Mouse (Mus musculus): Measurements from ENCODE around the gene Msi2. TPM values are rescaled to one million over a fixed set of nuclear protein-coding genes. Genes with fewer than 3 reads are reported as not detected.
A peak's percentile ranks its signal among the peaks of the same experiment; 100 is the strongest.

Msi2 gene
- total RNA-seq, 2 experiments from 2014 or later: 178 to 179 TPM

DNA sequence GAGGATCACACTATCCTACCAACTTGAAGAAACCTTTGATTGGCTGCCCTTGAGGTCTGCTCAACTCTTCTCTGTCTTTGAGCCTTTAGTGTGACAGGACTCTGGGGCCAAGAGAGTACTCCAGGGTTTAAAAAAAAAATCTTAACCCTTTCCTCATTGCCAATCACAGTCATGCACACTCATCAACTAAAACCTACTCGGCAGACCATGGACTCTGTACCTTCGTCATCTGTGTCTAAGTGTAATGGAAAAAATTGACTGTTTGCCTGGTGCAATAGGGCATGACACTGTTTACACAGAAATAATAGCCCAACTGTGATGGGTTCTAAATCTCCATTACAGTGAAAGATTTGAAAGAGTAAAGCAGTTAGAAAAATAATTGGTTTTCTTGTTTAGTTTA is 186.3 kb downstream of the Msi2 start:
- DNase-seq: no peak
- intact Hi-C loops (cut with DNase I): no loop called here

DNA sequence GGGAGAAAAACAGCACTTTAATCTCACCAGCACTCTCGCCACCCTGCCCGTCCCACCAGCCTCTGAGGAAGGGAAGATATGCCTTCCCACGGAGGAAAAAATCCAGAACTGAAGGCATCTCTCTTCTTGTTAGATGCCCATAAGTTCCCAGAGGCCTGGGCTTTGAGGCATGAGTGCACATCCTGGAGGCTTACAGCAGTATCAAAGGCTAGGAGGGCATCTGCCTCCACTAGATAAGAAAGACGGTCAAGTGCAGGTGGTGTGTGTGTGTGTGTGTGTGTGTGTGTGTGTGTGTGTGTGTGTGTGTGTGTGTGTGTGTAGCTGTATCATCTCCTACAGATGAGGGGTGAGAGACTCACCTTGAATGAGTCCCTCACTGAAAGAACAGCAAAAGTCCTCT is 188.3 kb downstream of the Msi2 start:
- intact Hi-C loops (cut with DNase I): no loop called here
- DNase-seq: no peak

DNA sequence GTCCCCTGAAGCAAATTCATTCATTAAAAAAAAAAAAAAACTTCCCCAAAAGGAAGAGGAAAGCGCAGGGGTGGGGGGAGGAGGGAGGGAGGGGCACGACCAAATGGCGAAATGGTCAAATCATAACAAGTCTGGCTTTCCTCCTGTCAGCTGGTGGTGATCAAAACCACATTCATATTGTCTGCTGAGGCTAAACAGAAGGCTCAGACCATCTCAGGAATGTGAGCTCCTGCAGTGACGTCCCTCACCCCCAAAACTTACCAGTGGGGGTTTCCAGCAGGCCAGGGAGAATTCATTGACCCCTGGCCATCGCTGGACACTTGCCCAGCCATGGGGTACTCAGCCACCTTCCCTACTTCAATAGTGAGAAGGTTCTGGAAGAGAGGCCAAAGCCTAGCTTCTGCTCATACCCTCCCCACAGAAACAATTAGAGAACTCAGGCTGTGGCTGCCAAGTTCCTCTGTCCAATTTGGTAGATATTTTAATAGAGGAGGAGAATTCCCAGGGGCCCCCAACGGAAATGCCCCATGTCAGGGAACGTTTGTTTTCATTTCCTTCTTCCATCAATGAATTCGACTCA is 189.7 kb downstream of the Msi2 start:
- intact Hi-C loops (cut with DNase I): no loop called here
- no peak for DNase-seq

DNA sequence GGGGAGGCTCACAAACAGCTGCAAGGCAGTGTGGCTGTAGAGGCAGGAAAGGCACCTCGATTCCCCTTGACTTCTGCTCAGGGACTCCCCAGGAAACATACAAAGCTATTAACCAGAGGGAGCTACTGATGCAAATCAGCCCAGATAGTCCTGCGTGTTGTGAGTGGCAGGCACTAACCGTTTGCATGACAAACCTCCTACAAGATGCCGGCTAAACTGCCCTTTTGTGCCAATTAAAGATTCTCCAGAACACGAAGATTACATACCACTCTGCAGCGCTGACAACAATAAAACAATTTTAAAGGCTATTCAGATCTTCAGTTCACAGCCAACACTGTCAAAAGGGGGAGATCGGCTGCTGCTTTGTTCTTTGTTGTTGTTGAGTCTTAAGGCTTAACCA is 191.6 kb downstream of the Msi2 start:
- intact Hi-C loops (cut with DNase I): no loop called here

GRCm38 (mm10) chr11:88524790-88525575 is 193.3 kb downstream of the Msi2 start:
- peak in 1 of 2 experiments; percentile 51 for DNase-seq
- intact Hi-C loops (cut with DNase I): no loop called here

More for the DNA sequence above, 191.6 kb downstream of the Msi2 start:
- no peak for DNase-seq

DNA sequence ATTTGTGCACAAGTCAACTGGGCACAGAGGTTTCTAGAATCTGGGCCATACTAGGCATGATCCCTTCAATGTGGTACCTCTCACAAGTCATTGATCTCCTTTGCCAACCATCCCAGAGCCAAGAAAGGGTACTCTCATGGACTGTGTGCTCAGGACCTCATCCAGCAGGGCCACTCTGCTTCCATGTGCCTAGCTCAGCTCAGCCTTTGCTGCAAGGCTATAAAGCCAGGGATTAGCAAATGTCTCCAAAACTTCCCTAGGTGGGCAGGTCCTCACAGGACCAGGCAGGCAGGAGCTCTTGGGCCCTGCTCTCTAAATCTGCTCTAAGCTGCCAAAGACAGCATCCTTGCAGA is 193.9 kb downstream of the Msi2 start:
- DNase-seq: no peak
- intact Hi-C loops (cut with DNase I): no loop called here

DNA sequence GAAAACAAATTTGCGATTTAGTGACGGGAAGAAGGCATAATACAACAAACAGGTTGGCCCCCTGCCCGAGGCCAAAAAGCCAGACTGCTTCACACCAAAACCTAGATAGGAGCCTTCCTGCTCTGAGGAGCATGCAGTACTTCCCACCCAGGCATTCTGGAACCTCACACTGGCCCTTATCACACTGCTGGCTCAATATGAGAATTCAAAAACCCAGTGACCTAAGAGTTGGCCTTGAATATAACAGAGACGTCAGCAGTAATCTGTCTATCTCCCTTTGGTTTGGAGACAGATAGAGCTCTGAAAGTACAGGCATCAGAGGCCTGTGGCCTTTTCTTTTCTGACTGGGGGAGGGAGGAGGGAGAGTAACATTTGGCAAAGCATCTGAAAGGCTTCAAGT is 194.4 kb downstream of the Msi2 start:
- no peak for DNase-seq

DNA sequence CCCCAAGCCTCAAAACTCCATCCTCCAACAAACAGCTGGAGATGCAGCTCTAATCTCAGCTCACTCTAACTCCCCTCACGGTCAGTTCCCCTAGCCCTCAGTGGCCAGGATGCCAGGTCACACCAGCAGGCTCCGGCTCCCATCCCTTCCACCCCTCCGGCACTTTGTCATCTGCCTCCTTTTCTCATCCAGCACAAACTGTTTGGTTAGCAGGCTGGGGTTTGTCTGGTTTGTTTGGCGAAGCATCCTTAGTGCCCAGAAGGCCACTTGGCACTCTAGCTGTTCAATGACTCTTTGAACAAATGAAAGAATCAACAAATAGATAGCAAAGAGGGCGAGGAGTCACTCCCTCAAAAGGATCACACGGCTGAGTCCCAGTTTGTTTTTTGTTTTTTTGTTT is 194.8 kb downstream of the Msi2 start:
- DNase-seq: no peak
- intact Hi-C loops (cut with DNase I): no loop called here

More for the DNA sequence above, 194.4 kb downstream of the Msi2 start:
- intact Hi-C loops (cut with DNase I): no loop called here

DNA sequence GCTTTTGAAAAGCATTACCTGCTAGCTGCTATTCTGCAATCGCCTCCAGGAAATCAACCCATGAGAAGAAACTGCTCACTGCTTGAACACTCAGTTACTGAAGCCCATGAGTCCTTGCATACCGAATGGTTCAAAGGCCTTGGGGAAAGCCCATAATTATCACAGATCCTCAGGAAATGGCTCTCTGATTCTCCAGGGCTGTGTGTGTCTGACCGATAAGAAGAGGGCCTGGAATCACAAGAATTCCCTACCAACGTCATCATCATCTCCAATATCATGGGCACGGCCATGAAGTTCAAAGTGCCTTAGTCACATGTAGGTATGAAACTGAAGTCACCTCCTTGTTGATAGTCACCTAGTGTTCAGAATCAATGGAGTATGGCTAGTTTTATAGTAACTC is 196.2 kb downstream of the Msi2 start:
- intact Hi-C loops (cut with DNase I): no loop called here
- DNase-seq: no peak

DNA sequence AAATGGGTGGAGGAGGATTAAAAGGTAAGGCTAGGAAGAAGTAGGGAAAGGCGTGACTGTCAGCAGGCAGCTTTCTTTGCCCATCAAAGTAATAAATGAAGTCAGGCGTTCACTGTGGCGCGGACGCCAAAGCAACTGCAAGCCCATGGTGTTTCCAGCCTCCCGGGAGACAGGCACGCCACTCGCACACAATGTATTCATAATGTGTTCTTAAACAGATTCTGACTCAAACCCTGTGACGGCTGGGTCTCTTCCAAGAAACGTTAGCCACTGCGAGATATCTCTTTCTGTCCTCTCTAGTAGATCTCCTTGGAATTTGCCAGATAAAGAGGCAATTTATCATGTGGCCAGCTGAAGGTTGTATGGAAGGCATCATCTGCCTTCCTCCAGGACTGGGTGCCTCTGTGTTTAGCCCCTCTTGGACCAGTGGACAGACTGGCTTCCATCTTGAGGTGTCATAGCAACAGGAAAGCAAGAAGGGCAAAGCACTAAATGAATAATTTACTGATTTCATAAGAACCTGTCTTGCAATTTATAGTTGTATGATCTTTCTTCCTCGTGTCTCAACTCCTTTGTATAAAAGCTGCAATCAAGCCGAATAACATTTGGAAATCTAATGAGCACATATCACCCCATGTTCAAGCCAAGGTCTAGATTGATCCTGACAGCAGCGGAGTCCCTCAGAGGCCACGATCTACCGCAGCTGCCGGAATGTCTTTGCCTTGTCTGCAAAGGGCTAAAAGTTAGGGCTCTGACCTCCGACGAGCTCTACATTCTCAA is 197.2 kb downstream of the Msi2 start:
- intact Hi-C loops (cut with DNase I): no loop called here
- DNase-seq: no peak

DNA sequence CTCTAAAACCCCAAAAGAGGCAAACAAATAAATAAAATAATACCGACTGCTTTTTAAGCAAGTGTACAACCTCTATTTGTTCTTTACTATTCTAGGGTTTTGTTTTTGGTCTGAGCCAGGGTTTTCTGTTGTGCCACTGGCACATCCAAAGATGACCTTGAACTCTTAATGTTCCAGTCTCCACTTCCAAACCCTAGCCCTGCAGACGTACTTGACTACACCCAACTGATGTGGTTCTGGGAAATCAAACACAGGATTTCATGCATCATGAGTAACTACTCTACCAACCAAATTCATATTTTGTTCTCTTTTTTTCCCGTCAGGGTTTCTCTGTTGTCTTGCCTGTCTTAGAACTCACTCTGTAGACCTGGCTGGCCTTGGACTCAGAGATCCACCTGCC is 200.0 kb downstream of the Msi2 start:
- DNase-seq: no peak
- intact Hi-C loops (cut with DNase I): no loop called here

DNA sequence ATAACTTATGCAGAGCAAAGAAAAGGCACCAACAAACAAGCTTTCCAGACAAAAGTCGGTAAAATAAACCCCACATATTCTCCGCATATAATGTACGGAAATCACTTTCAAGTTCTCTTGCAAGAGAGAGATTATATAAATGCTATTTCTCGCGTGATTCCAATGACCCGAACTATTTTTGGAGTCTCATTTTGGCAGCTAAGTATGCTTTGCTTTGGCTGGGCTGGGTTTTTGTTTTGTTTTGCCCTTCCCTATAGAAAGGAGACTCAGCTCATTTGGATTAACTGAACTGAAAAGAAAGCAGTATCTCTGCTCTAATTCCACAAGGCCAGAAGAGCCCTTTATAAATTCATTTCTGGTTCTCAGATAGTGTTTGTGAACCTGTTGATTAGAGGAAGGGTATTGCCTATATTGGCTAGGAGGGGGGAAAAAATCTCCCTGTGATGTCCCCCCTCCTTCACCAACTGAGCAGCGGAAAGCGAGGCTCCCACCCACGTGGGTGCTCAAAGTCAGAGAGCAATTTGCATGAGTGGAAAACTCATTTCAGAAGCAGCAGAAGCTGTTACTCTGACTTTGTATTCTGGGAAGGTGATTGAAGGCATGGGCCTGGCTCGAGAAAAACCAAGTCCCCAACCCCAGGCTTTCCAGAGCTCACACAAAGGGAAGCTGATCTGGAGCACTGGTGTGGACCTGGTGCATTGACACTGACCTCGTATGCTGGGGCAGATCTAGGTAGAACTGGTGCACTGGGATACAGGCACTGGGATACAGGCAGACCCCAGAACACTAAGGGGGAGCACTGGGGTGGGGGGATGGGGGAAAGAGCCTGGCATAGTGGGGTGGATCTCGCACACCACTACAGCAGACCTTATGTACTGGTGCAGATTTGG is 201.5 kb downstream of the Msi2 start:
- intact Hi-C loops (cut with DNase I): no loop called here
- DNase-seq: no peak

DNA sequence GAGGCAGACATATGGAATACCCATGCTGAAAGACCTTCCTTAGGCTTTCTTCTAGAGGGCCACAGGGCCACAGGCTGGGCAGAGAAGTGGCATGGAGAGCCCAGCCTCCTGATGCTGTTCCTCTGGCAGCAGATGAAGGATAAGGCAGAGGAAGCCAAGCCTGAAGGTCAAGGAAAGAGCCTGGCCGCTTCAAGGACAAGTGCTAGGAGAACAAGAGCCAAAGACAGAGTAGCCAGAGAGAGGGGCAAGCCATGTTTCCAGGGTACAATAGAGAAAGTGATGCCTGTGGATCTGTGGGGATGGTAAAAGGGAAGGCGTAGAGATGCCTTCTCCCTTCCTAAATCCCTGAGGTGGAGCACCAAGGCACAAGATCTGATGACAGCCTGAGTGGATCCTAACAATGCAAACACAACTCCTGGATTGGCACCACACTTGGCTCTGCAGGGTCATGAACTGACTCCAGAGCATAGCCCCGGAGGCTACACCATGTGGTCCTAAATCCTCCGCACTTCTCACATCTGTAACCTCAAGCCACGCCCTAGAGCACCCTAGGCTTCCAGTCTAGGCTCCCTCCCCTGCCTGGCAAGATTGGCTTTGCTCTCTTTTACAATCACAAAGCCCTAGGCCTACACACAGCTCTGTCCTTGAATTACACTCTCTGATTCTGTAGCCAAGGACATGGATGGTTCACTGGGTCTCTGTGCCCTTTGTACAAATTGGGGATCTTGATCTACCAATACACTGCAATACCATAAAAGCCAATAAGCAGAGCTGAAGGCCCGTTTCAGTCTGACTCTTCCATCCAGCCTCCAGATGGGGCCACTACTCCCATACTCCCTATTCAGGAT is 202.4 kb downstream of the Msi2 start:
- DNase-seq: no peak
- intact Hi-C loops (cut with DNase I): no loop called here

GRCm38 (mm10) chr11:88515267-88515666 is 203.0 kb downstream of the Msi2 start:
- no peak for DNase-seq
- intact Hi-C loops (cut with DNase I): no loop called here

DNA sequence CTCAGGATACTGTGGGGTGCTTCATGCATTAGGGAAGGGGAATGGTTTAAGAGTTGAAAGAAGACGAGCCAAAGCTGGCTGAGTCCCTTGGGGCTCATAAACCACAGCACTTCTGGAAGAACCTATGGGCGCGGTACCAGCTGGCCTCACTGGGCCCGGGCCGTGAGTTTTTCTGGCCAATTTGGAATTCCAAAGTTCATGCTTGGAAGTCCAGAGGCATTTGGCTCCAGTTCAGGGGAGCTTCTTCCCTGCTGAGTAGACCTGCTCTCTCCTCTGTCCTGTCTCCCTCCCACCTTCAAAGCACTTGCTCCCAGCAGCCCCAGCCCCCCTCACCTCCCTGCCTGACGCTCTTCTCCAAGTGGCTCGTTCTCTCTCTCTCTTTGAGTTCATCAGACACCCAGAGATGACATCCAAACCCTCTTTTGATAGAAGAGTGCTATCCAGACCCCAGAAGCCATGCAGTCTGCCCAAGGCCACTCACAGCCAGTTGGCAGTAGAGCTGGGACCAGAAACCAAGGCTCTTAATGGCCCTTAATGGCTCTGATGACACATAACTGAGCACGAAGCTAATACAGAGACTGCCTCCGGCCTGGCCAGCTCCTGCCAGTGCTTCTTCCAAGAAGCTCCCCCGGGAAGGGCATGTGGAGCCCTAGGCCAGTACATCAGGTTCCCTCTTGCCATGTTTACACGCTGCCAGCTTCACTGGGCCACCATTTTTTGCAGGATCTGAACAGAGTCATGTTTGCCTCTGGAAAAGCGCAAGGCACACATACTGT is 204.0 kb downstream of the Msi2 start:
- intact Hi-C loops (cut with DNase I): loop anchor here (5.0 kb wide), 2 partner anchors 38 to 308 kb away; no protein-coding TSS in a partner anchor
- DNase-seq: peak; percentile 39 to 41

DNA sequence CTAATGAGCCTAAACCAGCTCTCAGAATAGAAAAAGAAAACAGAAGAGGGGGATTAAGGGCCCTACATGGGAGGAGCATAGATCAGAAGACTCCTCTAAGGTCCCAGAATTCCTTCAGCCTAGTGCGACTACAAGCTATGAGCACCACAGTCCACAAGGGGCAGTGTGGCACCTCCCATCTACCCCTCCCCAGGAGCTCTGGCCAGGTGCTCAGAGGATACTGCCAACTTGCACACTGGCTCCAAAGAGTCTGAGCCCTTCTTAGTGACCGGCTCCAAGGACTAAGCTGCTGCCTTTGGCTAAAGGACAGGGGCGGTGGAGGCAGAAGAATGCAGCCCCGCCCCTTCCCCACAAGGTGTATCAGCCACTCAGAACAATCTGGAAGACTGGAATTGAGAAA is 205.7 kb downstream of the Msi2 start:
- intact Hi-C loops (cut with DNase I): loop anchor here (5.0 kb wide), 2 partner anchors 40 to 310 kb away; no protein-coding TSS in a partner anchor
- DNase-seq: peak; percentile 63 to 75

GRCm38 (mm10) chr11:88510282-88510850 is 207.9 kb downstream of the Msi2 start:
- peak in 1 of 2 experiments; percentile 29 for DNase-seq
- intact Hi-C loops (cut with DNase I): loop anchor here (5.0 kb wide), 2 partner anchors 42 to 312 kb away; no protein-coding TSS in a partner anchor

GRCm38 (mm10) chr11:88509464-88509863 is 208.8 kb downstream of the Msi2 start:
- intact Hi-C loops (cut with DNase I): loop anchor here (5.0 kb wide), 1 partner anchor 223 kb away; no protein-coding TSS in a partner anchor
- DNase-seq: no peak
